In the genomic region with DNA sequence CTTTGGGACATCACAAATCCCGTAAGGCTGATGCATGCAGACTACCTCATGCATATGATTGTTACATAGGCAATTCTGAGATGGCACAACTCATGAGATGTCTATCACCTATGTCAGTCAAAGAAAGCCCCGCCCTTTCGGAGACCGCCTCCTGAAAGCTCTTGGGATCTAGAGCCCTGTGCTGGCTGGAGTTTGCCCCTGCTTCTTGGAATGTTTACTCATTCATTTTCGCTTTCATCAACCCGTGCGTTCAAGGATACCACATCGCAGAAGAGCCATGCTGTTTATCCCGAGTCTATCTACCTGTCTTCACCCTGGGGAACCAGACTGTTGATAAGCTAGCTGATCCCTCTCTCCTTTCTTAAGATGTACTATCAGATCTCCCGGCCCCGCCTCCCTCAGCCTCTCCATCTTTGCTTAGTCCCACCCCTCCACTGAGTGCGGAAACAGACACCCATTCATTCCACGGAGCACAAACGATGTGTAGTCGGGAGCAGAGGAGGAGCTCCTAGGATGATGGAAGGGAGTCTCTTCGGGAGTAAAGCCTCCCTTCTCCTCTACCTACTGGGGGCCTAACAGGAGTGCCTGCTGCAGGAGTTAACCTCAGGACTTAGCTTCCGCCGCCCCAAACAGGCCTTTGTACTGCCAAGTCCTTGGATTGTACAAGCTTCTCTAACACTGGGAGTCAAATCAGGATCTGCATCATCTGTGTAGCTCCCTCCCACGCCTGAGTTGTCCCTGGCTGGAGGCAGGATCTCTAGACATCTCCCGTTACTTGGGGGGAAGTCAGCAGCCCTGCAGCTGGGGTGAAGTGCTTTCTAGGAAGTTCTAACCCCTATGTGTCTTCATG, we compare ENCODE assay signal across 8 mouse cellular contexts.
DNase-seq lines count a peak whose midpoint lies in the region; ATAC-seq and TF ChIP-seq lines count a peak whose summit lies in the region.

No protein-coding gene starts in this region.

- no peaks in the 10 kb centered on the region for H3K36me3 ChIP-seq in forebrain, embryonic 12.5 days (replicated peaks)
- no peaks in the 10 kb centered on the region for H3K36me3 ChIP-seq in midbrain, embryonic 10.5 days

- peak overlapping the region; percentile 45 for H3K4me3 ChIP-seq in gastrocnemius, adult 2 months
- peak overlapping the region; percentile 23 for H3K4me3 ChIP-seq in forebrain, embryonic 12.5 days (replicated peaks)
- H3K4me3 ChIP-seq in midbrain, embryonic 10.5 days, result peak overlapping the region; percentile 56

- H3K4me1 ChIP-seq in forebrain, embryonic 12.5 days, result peaks cover 29% of the 10 kb centered on the region
- H3K4me1 ChIP-seq in midbrain, embryonic 10.5 days, result peaks cover 25% of the 10 kb centered on the region

- TF ChIP-seq CTCF in gastrocnemius, adult 2 months (IDR thresholded peaks at IDR 0.05), result no peak

- H3K9ac ChIP-seq in forebrain, embryonic 12.5 days, result peak overlapping the region; percentile 33

- 8% methylated on average over 20 of the region's 20 CpGs for WGBS in forebrain, embryonic 12.5 days
- 6% methylated on average over 20 of the region's 20 CpGs for WGBS in midbrain, embryonic 10.5 days

- no peak overlapping the region for H3K27ac ChIP-seq in gastrocnemius, adult 2 months
- peak overlapping the region; percentile 90 for H3K27ac ChIP-seq in forebrain, embryonic 12.5 days
- H3K27ac ChIP-seq in midbrain, embryonic 10.5 days (replicated peaks), result peak overlapping the region; percentile 84

- no peaks in the 10 kb centered on the region for H3K9me3 ChIP-seq in forebrain, embryonic 12.5 days
- no peaks in the 10 kb centered on the region for H3K9me3 ChIP-seq in midbrain, embryonic 10.5 days (replicated peaks)

- intact Hi-C loops in gastrocnemius, adult 2 months (cut with DNase I), result loop anchor here (5.0 kb wide), 1 partner anchor 240 kb away; no protein-coding TSS in a partner anchor

- H3K4me2 ChIP-seq in forebrain, embryonic 12.5 days, result peak overlapping the region; percentile 55

- peaks cover 9% of the 10 kb centered on the region; the same call in 1 of the 2 replicates for H3K27me3 ChIP-seq in forebrain, embryonic 12.5 days
- peaks cover 21% of the 10 kb centered on the region for H3K27me3 ChIP-seq in midbrain, embryonic 10.5 days (ENCODE audit: low read depth, poor library complexity, severe bottlenecking)

- peak; percentile 75 for ATAC-seq in forebrain, embryonic 12.5 days (ENCODE audit: low FRiP score)

- peak; percentile 19 for DNase-seq in gastrocnemius, adult 2 months
- no peak for DNase-seq in gastrocnemius, postnatal 10 days
- peak; percentile 86 for DNase-seq in brain, adult 2 months (ENCODE audit: low read depth, low spot score)
- peak; percentile 13 for DNase-seq in kidney, postnatal 14 days
- DNase-seq in midbrain, embryonic 10.5 days (ENCODE audit: low spot score), result peak; percentile 42
- peak; percentile 66 for DNase-seq in telencephalon, adult 2 months (ENCODE audit: low read depth, low spot score)
- no peak for DNase-seq in spleen, postnatal 4 days (ENCODE audit: low spot score in 2 of 2)

Comparison
In these comparisons a context has a peak if more than half of its experiments do, and no peak if none do; other contexts are left out.
1. DNase-seq: peak in gastrocnemius, adult 2 months (single experiment), brain, adult 2 months (single experiment), kidney, postnatal 14 days (single experiment), midbrain, embryonic 10.5 days (single experiment) and telencephalon, adult 2 months (single experiment); none in gastrocnemius, postnatal 10 days (single experiment) and spleen, postnatal 4 days (0 of 2).
2. Peak in every context shown above with its lines, with median percentiles within 50 percentile points of each other: H3K4me3 ChIP-seq.